Mouse (Mus musculus): ENCODE results near the gene Tas2r104.

Tas2r104 gene

GRCm38 (mm10) chr6:131685644-131686043, at the start of gene Tas2r104:
Tas2r104 (minus strand) TSS chr6:131685744.
- DNase-seq (ENCODE audit: low spot score), result no peak

DNA sequence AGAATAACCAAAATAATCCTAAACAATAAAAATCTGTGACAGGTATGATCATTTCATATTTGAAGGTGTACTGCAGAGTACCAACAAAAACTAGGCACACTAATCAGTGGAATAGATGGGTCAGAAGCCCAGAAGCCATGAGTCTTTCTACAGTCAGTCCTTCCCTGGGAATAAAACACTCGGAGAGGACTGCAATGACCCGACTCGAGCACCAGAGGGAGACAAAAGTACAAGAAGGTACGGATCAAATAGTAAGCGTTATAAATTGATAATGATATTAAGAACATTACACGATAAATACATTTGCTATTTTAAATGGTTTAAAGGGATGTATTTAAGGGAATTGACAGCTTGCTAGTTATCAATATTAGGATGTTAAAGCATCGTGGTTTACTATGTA, 27.3 kb upstream of the Tas2r104 start:
- no peak for DNase-seq (ENCODE audit: low spot score)

DNA sequence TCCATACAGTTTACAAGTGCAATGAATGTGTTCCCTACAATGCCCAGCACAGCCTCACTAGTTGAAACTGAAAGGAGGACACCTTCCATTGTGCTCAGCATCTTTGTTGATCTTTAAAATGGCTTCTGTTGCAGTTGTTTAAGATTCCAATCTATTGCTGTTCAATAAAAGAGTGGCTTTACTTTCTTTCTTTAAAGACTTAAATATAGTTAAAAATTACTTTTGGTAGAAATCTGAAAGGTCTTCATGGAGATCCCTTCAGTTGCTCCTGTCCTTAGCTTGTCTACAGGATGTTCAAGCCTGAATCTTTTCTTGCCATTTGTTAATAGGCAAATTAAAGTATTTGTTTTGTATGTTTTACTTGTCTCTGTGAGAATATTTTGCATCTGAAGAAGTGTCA, 4.4 kb upstream of the Tas2r104 start, which contains the start of gene Tas2r114:
TSS of gene Tas2r114 (minus strand) at position 101 of the 400 bp plus-strand sequence.
- DNase-seq (ENCODE audit: low spot score), result no peak

- no peak for DNase-seq (ENCODE audit: low spot score)
These were observed 1.9 kb upstream of the Tas2r104 start, which contains the start of gene Tas2r105 for GRCm38 (mm10) chr6:131687395-131687794. Tas2r105 (minus strand) TSS chr6:131687495.

- no peak for DNase-seq (ENCODE audit: low spot score)
These were observed 6.8 kb downstream of the Tas2r104 start, which contains the start of gene Tas2r106 for GRCm38 (mm10) chr6:131678786-131679185. Tas2r106 (minus strand) TSS chr6:131678886.

- DNase-seq (ENCODE audit: low spot score), result no peak
These were observed 25.5 kb downstream of the Tas2r104 start, which contains the start of gene Tas2r107 for GRCm38 (mm10) chr6:131660049-131660448. Tas2r107 (minus strand) TSS chr6:131660149.
